Mouse (Mus musculus): ENCODE results near the gene Tmem47.

- no peak for TF ChIP-seq CTCF (IDR thresholded peaks at IDR 0.05; ENCODE audit: low read depth)
- TF ChIP-seq EP300 (IDR thresholded peaks at IDR 0.05; ENCODE audit: low read depth): no peak
Observed at GRCm38 (mm10) chrX:81147416-81147815, 76.9 kb downstream of the Tmem47 start.
